Mouse (Mus musculus): ENCODE data around the gene Atp9a. TPM values are rescaled to one million over a fixed set of nuclear protein-coding genes. Genes with fewer than 3 reads are reported as not detected.

The Atp9a gene
- total RNA-seq (2023) = 0.76 and 1.2 TPM in 2 replicates

DNA sequence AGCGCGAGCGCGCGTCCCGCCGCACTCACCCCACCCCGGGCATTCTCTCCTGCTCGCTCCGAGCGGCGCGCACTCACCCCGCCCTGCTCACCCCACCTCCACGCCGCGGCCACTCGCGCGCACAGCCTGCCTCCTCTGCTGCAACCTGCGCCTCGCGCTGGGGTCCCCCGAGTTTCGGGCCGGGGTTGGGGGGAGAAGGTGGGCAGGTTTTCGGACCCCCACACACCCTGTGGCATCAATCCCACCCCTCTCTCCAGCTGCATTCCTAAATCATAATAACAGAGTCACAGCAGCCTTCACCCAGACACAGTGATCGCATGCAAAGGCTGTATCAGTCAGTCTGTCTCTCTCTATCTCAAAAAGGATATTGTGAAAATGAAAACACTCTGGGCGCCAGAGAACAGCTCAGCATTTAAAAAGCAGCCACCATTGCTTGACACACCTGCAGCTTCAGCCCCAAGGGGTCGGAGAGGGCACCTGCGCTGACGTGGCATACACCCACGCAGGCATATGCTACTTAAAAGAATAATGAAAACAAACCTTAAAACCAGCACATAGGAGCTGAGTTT lies at the start of gene Atp9a:
Gene Atp9a, minus strand, starts transcription at position 351 of the 569 bp plus-strand sequence.

DNA sequence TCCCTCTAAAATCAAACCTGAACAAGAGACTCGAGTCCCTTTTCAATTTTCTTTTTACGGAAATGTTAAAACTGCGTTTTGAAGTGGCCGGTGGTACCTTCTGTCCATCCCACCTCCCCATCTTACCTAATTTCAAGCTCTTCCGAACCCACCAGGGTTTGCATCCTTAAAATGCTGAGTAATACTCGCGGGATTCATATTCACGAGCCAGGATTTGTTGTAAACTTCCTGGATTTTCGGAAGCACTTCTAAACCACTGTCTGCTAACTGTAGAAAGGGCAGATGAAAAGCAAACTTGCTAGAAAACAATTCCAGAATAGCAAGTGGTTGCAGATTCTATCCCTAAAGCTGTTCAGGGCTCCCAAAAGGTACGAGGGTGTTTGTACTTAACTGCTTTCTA lies 25.4 kb upstream of the Atp9a start, which contains the start of gene Sall4:
Gene Sall4, minus strand, starts transcription at position 362 of the 400 bp plus-strand sequence.

DNA sequence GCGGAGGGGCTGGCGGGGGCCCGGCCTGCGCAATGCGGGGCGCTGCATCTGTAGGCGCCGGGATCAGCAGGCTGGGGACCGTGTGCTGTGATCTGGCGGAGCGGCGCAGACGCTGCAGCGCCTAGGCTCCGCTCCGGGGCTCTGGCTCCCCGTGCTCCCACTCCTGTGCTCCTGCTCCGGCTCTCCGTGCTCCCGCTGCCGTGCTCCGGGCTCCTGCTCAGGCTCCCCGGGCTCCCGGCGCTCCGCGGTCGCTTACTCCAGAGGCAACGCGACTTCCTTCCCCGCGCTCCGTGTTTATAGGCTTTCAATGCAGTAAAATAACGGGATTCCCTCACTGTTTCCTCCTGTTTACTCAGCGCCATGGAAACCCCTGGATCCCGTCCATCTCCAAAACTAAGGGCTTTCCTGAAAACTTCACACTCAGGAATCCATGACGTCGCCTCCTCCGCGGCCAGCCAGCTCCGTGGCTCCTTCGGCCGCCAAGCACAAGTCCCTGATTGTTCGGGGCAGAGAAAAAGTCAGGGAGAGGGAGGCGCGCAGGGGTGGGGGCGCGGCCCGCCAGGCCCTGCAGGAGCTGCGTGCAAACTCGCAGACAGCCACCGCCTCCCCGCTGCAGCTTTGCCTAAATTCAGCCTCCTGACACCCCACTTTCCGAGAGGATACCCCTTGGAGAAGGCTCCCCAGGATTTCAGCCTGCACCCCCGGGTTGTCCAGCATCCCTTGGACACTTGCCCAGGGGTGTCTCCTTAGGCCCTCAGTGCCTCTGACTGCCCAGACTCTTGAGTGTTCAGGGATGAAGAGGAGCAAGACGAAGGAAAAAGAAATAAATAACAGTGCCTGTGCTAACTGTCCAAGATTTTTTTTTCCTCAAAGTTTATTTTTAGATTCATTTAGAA lies 140.5 kb downstream of the Atp9a start, which contains the start of gene Nfatc2:
Gene Nfatc2, minus strand, starts transcription at position 167 of the 896 bp plus-strand sequence.

Other genes starting within 250 kb of the Atp9a start
- 5.0 and 5.3 TPM in 2 replicates for gene Nfatc2, start 140.8 kb downstream of the Atp9a start, total RNA-seq (2023)
- not detected in 2 replicates for gene Sall4, start 25.5 kb upstream of the Atp9a start, total RNA-seq (2023)
- gene Zfp64, start 213.2 kb upstream of the Atp9a start, total RNA-seq (2023) = 5.3 and 7.4 TPM in 2 replicates

Measured in neutrophil, adult 65 days (primary cell).